Mouse (Mus musculus): ENCODE measurements around the gene Abcd4. TPM values are rescaled to one million over a fixed set of nuclear protein-coding genes. Genes with fewer than 3 reads are reported as not detected.

Abcd4 gene
- polyA plus RNA-seq, 1 experiment from 2014 or later, result 9.5 TPM

DNA sequence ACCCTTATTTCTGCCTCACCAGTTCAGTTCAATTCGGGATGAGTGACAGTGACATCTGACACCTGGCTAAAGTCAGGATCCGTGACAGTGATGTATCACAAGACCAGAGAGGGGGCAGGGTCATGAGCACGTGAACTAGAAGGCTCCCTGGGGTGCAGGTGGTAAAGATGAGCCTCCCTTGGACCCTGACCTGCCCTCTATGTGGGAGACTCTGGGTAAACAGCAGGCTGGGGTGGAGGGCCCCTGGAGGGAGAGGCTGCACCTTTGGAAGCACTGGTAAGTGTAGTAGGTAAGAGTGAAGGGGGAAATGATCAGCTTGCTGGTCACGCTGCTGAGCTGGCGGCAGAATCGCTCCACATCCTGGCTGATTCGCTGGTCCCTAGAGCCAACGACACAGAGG lies 4.7 kb downstream of the Abcd4 start:
- Histone ChIP-seq H3K4me2 (no peak overlapping the region), H3K9me3 (no peaks in the 10 kb centered on the region), H3K9ac (no peak overlapping the region), H3K27me3 (replicated peaks) (no peaks in the 10 kb centered on the region), H3K36me3 (peaks cover 14% of the 10 kb centered on the region), H3K4me3 (no peak overlapping the region), H3K4me1 (peaks cover 4% of the 10 kb centered on the region), H3K27ac (replicated peaks) (no peak overlapping the region)
- 57% methylated on average over 8 of the region's 8 CpGs for WGBS
- ATAC-seq (ENCODE audit: extremely low read depth, insufficient number of reproducible peaks, low FRiP score, low TSS enrichment), result no peak

GRCm38 (mm10) chr12:84611718-84612117 lies 5.5 kb downstream of the Abcd4 start:
- peaks cover 22% of the 10 kb centered on the region for H3K36me3 ChIP-seq
- no peak overlapping the region for H3K4me2 ChIP-seq
- ATAC-seq (ENCODE audit: extremely low read depth, insufficient number of reproducible peaks, low FRiP score, low TSS enrichment), result no peak
- no peaks in the 10 kb centered on the region for H3K9me3 ChIP-seq
- 83% methylated on average over 10 of the region's 10 CpGs for WGBS
- peaks cover 3% of the 10 kb centered on the region for H3K4me1 ChIP-seq
- H3K27ac ChIP-seq (replicated peaks), result no peak overlapping the region
- H3K9ac ChIP-seq, result no peak overlapping the region
- H3K4me3 ChIP-seq, result no peak overlapping the region
- no peaks in the 10 kb centered on the region for H3K27me3 ChIP-seq (replicated peaks)

DNA sequence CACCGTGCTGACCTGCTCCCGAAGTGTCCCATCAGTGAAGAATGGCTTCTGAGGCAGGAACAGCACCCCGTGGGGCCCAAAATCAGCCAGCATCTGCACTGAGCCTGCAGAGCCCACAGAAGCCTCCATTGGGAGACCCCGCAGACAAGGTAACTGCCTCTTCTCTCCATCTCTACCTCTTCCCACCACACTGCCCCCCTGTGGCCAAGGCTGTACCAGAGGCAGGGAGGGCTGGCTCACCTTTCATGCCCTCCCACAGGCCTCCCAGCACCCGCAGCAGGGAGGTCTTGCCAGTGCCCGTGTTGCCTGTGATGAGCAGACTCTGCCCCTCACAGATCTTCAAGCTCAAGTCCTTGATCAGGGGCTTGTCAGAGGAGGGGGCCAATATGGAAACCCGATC lies 11.4 kb downstream of the Abcd4 start:
- no peak overlapping the region for H3K4me2 ChIP-seq
- no peak overlapping the region for H3K9ac ChIP-seq
- no peak overlapping the region for H3K27ac ChIP-seq (replicated peaks)
- 76% methylated on average over 7 of the region's 7 CpGs for WGBS
- no peak overlapping the region for H3K4me3 ChIP-seq
- no peaks in the 10 kb centered on the region for H3K27me3 ChIP-seq (replicated peaks)
- H3K36me3 ChIP-seq, result peaks cover 47% of the 10 kb centered on the region
- ATAC-seq (ENCODE audit: extremely low read depth, insufficient number of reproducible peaks, low FRiP score, low TSS enrichment), result no peak
- no peaks in the 10 kb centered on the region for H3K4me1 ChIP-seq
- H3K9me3 ChIP-seq, result no peaks in the 10 kb centered on the region

DNA sequence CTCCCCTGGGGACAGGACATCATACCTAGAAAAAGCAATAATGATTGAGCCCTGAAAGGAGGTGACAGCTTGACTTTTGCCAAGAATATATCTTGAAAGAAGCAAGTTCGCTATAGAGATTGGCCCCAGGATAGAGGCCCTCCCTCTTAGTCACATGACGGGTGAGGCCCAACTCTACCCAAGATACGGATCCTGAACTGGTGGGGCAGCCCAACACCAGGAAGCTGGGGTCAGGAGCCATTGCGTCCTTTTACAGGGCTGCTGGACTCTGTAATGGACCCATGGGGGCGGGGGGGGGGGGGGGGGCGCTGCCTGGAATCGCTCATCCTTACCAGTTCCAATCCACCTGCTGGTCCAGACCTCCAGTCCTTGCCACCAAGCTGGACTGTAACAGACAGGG lies 13.2 kb downstream of the Abcd4 start:
- H3K27ac ChIP-seq (replicated peaks), result no peak overlapping the region
- H3K9ac ChIP-seq, result no peak overlapping the region
- peaks cover 7% of the 10 kb centered on the region for H3K27me3 ChIP-seq (replicated peaks)
- WGBS, result 81% methylated on average over 6 of the region's 7 CpGs
- H3K4me3 ChIP-seq, result no peak overlapping the region
- H3K4me1 ChIP-seq, result no peaks in the 10 kb centered on the region
- ATAC-seq (ENCODE audit: extremely low read depth, insufficient number of reproducible peaks, low FRiP score, low TSS enrichment), result no peak
- H3K9me3 ChIP-seq, result no peaks in the 10 kb centered on the region
- H3K36me3 ChIP-seq, result peaks cover 43% of the 10 kb centered on the region
- H3K4me2 ChIP-seq, result no peak overlapping the region

DNA sequence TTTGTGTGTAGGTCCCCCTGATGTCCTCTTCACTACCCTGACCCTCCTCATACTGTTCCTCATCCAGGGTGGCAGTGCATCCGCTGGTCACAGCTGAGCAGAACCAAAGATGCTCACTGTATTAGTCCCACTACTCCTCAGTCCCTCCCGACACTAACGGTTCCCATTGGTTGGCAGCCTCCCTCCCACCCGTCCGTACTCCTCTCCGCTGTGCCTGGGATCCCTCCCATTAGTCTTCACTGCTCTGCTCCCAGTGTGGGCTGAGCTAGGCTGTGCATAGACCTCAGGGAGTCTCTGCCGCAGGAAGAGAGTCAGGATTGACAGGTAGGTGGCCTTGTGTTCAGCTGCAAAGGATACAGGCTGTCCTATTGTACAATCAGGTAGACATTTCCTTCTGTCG lies 18.9 kb downstream of the Abcd4 start:
- no peak overlapping the region for H3K27ac ChIP-seq (replicated peaks)
- ATAC-seq (ENCODE audit: extremely low read depth, insufficient number of reproducible peaks, low FRiP score, low TSS enrichment), result no peak
- WGBS, result 16% methylated on average over 8 of the region's 8 CpGs

GRCm38 (mm10) chr12:84589825-84590761 lies 27.1 kb downstream of the Abcd4 start:
- H3K27me3 ChIP-seq (replicated peaks), result peaks cover 51% of the 10 kb centered on the region
- no peaks in the 10 kb centered on the region for H3K36me3 ChIP-seq
- H3K27ac ChIP-seq (replicated peaks), result no peak overlapping the region
- under 1% methylated on average over 54 of the region's 54 CpGs for WGBS
- peak overlapping the region; percentile 65 for H3K4me3 ChIP-seq
- no peak; the same call in 1 of the 2 replicates for ATAC-seq (ENCODE audit: extremely low read depth, insufficient number of reproducible peaks, low FRiP score, low TSS enrichment)
- peak overlapping the region; percentile 99 for H3K4me2 ChIP-seq
- H3K4me1 ChIP-seq, result peaks cover 2% of the 10 kb centered on the region; the same call in 1 of the 2 replicates
- no peaks in the 10 kb centered on the region for H3K9me3 ChIP-seq
- peak overlapping the region; percentile 83 for H3K9ac ChIP-seq

More for the DNA sequence above, 18.9 kb downstream of the Abcd4 start:
- Histone ChIP-seq H3K9ac (no peak overlapping the region), H3K4me2 (no peak overlapping the region), H3K27me3 (replicated peaks) (peaks cover 41% of the 10 kb centered on the region), H3K36me3 (peaks cover 11% of the 10 kb centered on the region), H3K9me3 (no peaks in the 10 kb centered on the region), H3K4me3 (no peak overlapping the region), H3K4me1 (no peaks in the 10 kb centered on the region)

DNA sequence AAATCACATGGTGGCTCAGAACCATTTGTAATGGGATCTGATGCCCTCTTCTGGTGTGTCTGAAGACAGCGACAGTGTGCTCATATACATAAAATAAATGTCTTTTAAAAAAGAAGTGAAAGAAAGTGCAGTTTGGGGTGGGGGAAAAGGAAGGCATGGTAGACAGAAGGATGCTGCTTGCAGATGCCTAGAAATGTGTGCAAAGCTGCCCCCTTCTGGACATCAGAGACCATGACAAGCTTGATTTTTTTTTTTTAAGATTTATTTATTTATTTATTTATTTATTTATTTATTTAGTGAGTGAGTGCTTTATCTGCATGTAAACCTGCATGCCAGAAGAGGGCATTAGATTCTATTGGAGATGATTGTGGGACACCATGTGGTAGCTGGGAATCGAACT lies 35.9 kb downstream of the Abcd4 start:
- Histone ChIP-seq H3K9me3 (no peaks in the 10 kb centered on the region), H3K27ac (replicated peaks) (no peak overlapping the region), H3K4me3 (no peak overlapping the region), H3K36me3 (no peaks in the 10 kb centered on the region), H3K27me3 (replicated peaks) (peaks cover 32% of the 10 kb centered on the region), H3K4me2 (no peak overlapping the region), H3K9ac (no peak overlapping the region), H3K4me1 (no peaks in the 10 kb centered on the region)
- no peak for ATAC-seq (ENCODE audit: extremely low read depth, insufficient number of reproducible peaks, low FRiP score, low TSS enrichment)
- WGBS, result 88% methylated on average over 2 of the region's 2 CpGs

DNA sequence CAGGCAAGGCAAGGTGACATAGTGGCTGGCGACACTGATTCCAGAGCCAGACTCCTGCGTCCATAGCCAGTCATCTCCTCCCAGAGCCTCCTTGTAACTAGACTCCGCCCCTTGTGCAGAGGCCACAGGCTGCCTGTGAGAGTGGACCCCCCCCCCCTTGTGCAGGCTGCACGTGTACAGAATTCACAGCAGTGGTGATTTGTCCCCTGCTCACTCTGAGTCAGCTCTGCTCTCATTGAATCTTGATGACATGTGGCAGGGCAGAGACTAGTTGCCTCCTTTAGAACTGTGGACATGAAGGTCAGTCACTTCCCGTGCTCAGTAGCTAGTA lies 38.8 kb downstream of the Abcd4 start:
- ATAC-seq (ENCODE audit: extremely low read depth, insufficient number of reproducible peaks, low FRiP score, low TSS enrichment), result no peak
- 34% methylated on average over 5 of the region's 5 CpGs for WGBS
- Histone ChIP-seq H3K36me3 (no peaks in the 10 kb centered on the region), H3K4me1 (no peaks in the 10 kb centered on the region), H3K4me2 (no peak overlapping the region), H3K4me3 (no peak overlapping the region), H3K27ac (replicated peaks) (no peak overlapping the region), H3K9ac (no peak overlapping the region), H3K9me3 (no peaks in the 10 kb centered on the region), H3K27me3 (replicated peaks) (peaks cover 47% of the 10 kb centered on the region)

- Histone ChIP-seq H3K4me2 (no peak overlapping the region), H3K4me3 (no peak overlapping the region), H3K4me1 (no peaks in the 10 kb centered on the region), H3K36me3 (no peaks in the 10 kb centered on the region), H3K9me3 (no peaks in the 10 kb centered on the region), H3K27ac (replicated peaks) (no peak overlapping the region), H3K27me3 (replicated peaks) (peaks cover 52% of the 10 kb centered on the region), H3K9ac (no peak overlapping the region)
- ATAC-seq (ENCODE audit: extremely low read depth, insufficient number of reproducible peaks, low FRiP score, low TSS enrichment), result no peak
- 70% methylated on average over 11 of the region's 11 CpGs for WGBS
Observed at GRCm38 (mm10) chr12:84577768-84578439, 39.3 kb downstream of the Abcd4 start.

DNA sequence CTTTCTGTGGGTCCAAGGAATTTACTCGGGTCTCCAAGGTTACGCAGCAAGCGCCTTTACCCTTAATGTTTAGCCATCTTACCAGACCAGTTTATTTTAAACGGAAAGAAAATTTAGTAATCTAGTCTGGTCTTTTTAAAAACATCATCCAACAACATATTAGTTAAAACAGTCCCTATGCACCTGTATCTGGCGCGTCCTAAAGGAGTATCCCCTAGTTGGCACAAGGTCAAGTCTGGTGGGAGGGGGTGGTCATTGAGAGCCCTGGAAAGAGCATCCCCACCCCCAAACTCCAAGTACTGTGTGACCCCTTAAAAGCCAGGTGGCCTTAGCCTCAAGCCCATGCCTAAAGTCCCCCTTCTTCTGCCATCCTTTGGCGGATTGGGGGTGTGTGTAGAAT lies 44.1 kb downstream of the Abcd4 start:
- no peak for ATAC-seq (ENCODE audit: extremely low read depth, insufficient number of reproducible peaks, low FRiP score, low TSS enrichment)
- H3K36me3 ChIP-seq, result no peaks in the 10 kb centered on the region
- H3K27ac ChIP-seq (replicated peaks), result no peak overlapping the region
- H3K4me3 ChIP-seq, result no peak overlapping the region
- no peak overlapping the region for H3K4me2 ChIP-seq
- WGBS, result 23% methylated on average over 7 of the region's 7 CpGs
- no peaks in the 10 kb centered on the region for H3K9me3 ChIP-seq
- H3K9ac ChIP-seq, result no peak overlapping the region
- H3K4me1 ChIP-seq, result peaks cover 27% of the 10 kb centered on the region
- peaks cover 99% of the 10 kb centered on the region for H3K27me3 ChIP-seq (replicated peaks)

DNA sequence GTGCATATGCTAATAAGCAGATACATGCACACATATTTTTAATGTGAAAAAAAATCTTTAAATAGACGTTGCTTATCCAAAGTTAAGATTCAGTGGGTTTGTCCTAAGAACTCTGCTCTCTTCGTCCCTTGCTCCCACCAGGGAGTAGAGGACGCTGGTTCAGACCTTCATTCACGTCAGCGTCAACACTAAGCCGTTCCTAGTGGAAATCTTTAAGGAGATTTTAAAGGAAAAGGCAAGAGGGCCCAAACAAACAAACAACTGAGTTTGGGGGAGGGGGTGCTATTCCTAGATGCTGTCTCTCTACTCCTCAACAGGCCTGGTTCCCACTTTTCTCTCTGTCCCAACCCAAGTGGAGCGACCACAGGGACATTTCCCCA lies 44.9 kb downstream of the Abcd4 start:
- H3K4me2 ChIP-seq, result peak overlapping the region; percentile 30; the same call in 1 of the 2 replicates
- no peak overlapping the region for H3K27ac ChIP-seq (replicated peaks)
- 6% methylated on average over 7 of the region's 7 CpGs for WGBS
- no peak overlapping the region for H3K9ac ChIP-seq
- H3K27me3 ChIP-seq (replicated peaks), result peaks cover 99% of the 10 kb centered on the region
- H3K36me3 ChIP-seq, result no peaks in the 10 kb centered on the region
- H3K9me3 ChIP-seq, result no peaks in the 10 kb centered on the region
- no peak for ATAC-seq (ENCODE audit: extremely low read depth, insufficient number of reproducible peaks, low FRiP score, low TSS enrichment)
- peaks cover 27% of the 10 kb centered on the region for H3K4me1 ChIP-seq
- no peak overlapping the region for H3K4me3 ChIP-seq

Data from heart, embryonic 13.5 days (tissue).